ENCODE assay signal across 27 mouse cellular contexts in genomic region chr11:100010682-100011081, GRCm38 (mm10). TPM values are rescaled to one million over a fixed set of nuclear protein-coding genes. Genes with fewer than 3 reads are reported as not detected.
DNase-seq lines count a peak whose midpoint lies in the region; ATAC-seq and TF ChIP-seq lines count a peak whose summit lies in the region.
"Had no signal": no experiment of that assay in that cellular context is flagged by ENCODE, and none has a peak within 500 bp of the region (broad histone marks: within the 10 kb centered on the region; RNA-seq: fewer than 3 reads in every experiment).

No protein-coding gene starts in this region.

- H3K4me1 ChIP-seq in kidney, embryonic 15.5 days = 0 out of 2 replicates have a peak, but pooled peaks cover 5% of the 10 kb centered on the region
- H3K4me1 ChIP-seq in kidney, postnatal 0 days (replicated peaks; ENCODE audit: insufficient read depth, low read length) = no peaks in the 10 kb centered on the region
- H3K4me1 ChIP-seq: embryonic facial prominence, embryonic 10.5 days; embryonic facial prominence, embryonic 12.5 days; forebrain, embryonic 13.5 days; forebrain, embryonic 15.5 days had no signal

- no peaks in the 10 kb centered on the region for H3K27me3 ChIP-seq in kidney, embryonic 15.5 days
- no peaks in the 10 kb centered on the region for H3K27me3 ChIP-seq in kidney, postnatal 0 days (ENCODE audit: insufficient read depth, low read length)
- H3K27me3 ChIP-seq: embryonic facial prominence, embryonic 12.5 days; forebrain, embryonic 13.5 days; forebrain, embryonic 15.5 days had no signal

- ATAC-seq in kidney, embryonic 15.5 days (replicated peaks; ENCODE audit: low FRiP score) = 0 out of 2 replicates have a peak, but pooled peaks have one; percentile 43
- ATAC-seq in kidney, postnatal 0 days (replicated peaks; ENCODE audit: low FRiP score, low read depth) = no peak
- ATAC-seq: activated CD4-positive, CD25-positive, alpha-beta regulatory T cell, adult 4 months; CD4-positive, CD25-positive, alpha-beta regulatory T cell, adult 4 months; forebrain, embryonic 13.5 days; forebrain, embryonic 15.5 days; Patski had no signal

- H3K9ac ChIP-seq in kidney, embryonic 15.5 days = no peak overlapping the region
- no peak overlapping the region for H3K9ac ChIP-seq in kidney, postnatal 0 days (ENCODE audit: low read depth, low read length)
- H3K9ac ChIP-seq: embryonic facial prominence, embryonic 12.5 days; forebrain, embryonic 13.5 days; forebrain, embryonic 15.5 days had no signal

- no peak overlapping the region for H3K4me2 ChIP-seq in kidney, embryonic 15.5 days
- no peak overlapping the region for H3K4me2 ChIP-seq in kidney, postnatal 0 days (ENCODE audit: low read length)
- H3K4me2 ChIP-seq: embryonic facial prominence, embryonic 12.5 days; forebrain, embryonic 13.5 days; forebrain, embryonic 15.5 days had no signal

- no peak for TF ChIP-seq CTCF in kidney, postnatal 0 days (IDR thresholded peaks at IDR 0.05; ENCODE audit: low read depth)

- no peak overlapping the region for H3K4me3 ChIP-seq in kidney, embryonic 15.5 days (replicated peaks)
- H3K4me3 ChIP-seq in kidney, postnatal 0 days (replicated peaks; ENCODE audit: low read depth, low read length) = no peak overlapping the region
- H3K4me3 ChIP-seq: embryonic facial prominence, embryonic 10.5 days; embryonic facial prominence, embryonic 12.5 days; forebrain, embryonic 13.5 days; forebrain, embryonic 15.5 days had no signal

- no peaks in the 10 kb centered on the region for H3K9me3 ChIP-seq in kidney, embryonic 15.5 days (replicated peaks)
- H3K9me3 ChIP-seq in kidney, postnatal 0 days (replicated peaks; ENCODE audit: low read length) = no peaks in the 10 kb centered on the region
- H3K9me3 ChIP-seq: embryonic facial prominence, embryonic 10.5 days; embryonic facial prominence, embryonic 12.5 days; forebrain, embryonic 13.5 days; forebrain, embryonic 15.5 days had no signal

- H3K27ac ChIP-seq in kidney, embryonic 15.5 days = no peak overlapping the region
- H3K27ac ChIP-seq in kidney, postnatal 0 days = no peak overlapping the region
- H3K27ac ChIP-seq: embryonic facial prominence, embryonic 10.5 days; embryonic facial prominence, embryonic 12.5 days; forebrain, embryonic 13.5 days; forebrain, embryonic 15.5 days had no signal

- H3K36me3 ChIP-seq in kidney, embryonic 15.5 days = no peaks in the 10 kb centered on the region
- H3K36me3 ChIP-seq in kidney, postnatal 0 days (ENCODE audit: insufficient read depth, low read length) = no peaks in the 10 kb centered on the region
- H3K36me3 ChIP-seq: embryonic facial prominence, embryonic 10.5 days; embryonic facial prominence, embryonic 12.5 days; forebrain, embryonic 15.5 days; G1E had no signal

- DNase-seq in heart, adult 11 months = peak; percentile 67
- DNase-seq in heart, postnatal 25 days (ENCODE audit: low spot score) = no peak
- no peak for DNase-seq in kidney, postnatal 14 days
- peak; percentile 56 for DNase-seq in kidney, postnatal 0 days (ENCODE audit: low spot score)
- no peak for DNase-seq in kidney, postnatal 36 days
- DNase-seq: adrenal gland, adult 8-10 months; adrenal gland, postnatal 14 days; adrenal gland, postnatal 36 days; B cell, adult 2 months; cerebellum, adult 11-12 months; cerebellum, adult 2 months; cerebellum, adult 9-10 months; cerebellum, postnatal 10 days; cerebellum, postnatal 25 days had no signal

- intact Hi-C loops in heart, postnatal 25 days (cut with DNase I) = no loop called here

- WGBS in kidney, embryonic 15.5 days = 63% methylated on average over 5 of the region's 5 CpGs
- WGBS in kidney, postnatal 0 days = 40% methylated on average over 5 of the region's 5 CpGs

RNA-seq across cellular contexts. Expression of gene Krt33a, which starts 5.3 kb away (rescaled TPM):
- not detected for total RNA-seq in heart, postnatal 25 days (2021)
- polyA plus RNA-seq in kidney, embryonic 15.5 days (2015; fragmentation: Nextera tagmentation; extraction: Ambion mirVana) = not detected in 2 replicates
- not detected in 2 replicates for polyA plus RNA-seq in kidney, postnatal 0 days (2015; fragmentation: Nextera tagmentation; extraction: Ambion mirVana)
- total RNA-seq: adrenal gland, adult 18-20 months; adrenal gland, adult 8-10 months; adrenal gland, postnatal 14 days; adrenal gland, postnatal 36 days; CH12.LX; G1E had no signal
- polyA plus RNA-seq: activated CD4-positive, CD25-positive, alpha-beta regulatory T cell, adult 4 months; CD4-positive, CD25-positive, alpha-beta regulatory T cell, adult 4 months; cerebellum, adult 2 months; embryonic facial prominence, embryonic 10.5 days; forebrain, embryonic 11.5 days; forebrain, embryonic 13.5 days; forebrain, embryonic 15.5 days; G1E; Patski had no signal

RNA-seq across cellular contexts. Expression of gene Krtap17-1, which starts 16.9 kb away (rescaled TPM):
- total RNA-seq in heart, postnatal 25 days (2021) = not detected
- polyA plus RNA-seq in kidney, embryonic 15.5 days (2015; fragmentation: Nextera tagmentation; extraction: Ambion mirVana) = not detected in 2 replicates
- not detected in 2 replicates for polyA plus RNA-seq in kidney, postnatal 0 days (2015; fragmentation: Nextera tagmentation; extraction: Ambion mirVana)
- total RNA-seq: adrenal gland, adult 18-20 months; adrenal gland, adult 8-10 months; adrenal gland, postnatal 14 days; adrenal gland, postnatal 36 days; CH12.LX; G1E had no signal
- polyA plus RNA-seq: activated CD4-positive, CD25-positive, alpha-beta regulatory T cell, adult 4 months; CD4-positive, CD25-positive, alpha-beta regulatory T cell, adult 4 months; cortical plate, adult 2 months; embryonic facial prominence, embryonic 10.5 days; forebrain, embryonic 11.5 days; forebrain, embryonic 13.5 days; forebrain, embryonic 15.5 days; G1E; Patski had no signal

RNA-seq across cellular contexts. Expression of gene Krt33b, which starts 19.0 kb away (rescaled TPM):
- total RNA-seq in heart, postnatal 25 days (2021) = not detected
- polyA plus RNA-seq in kidney, embryonic 15.5 days (2015; fragmentation: Nextera tagmentation; extraction: Ambion mirVana) = not detected in 2 replicates
- not detected in 2 replicates for polyA plus RNA-seq in kidney, postnatal 0 days (2015; fragmentation: Nextera tagmentation; extraction: Ambion mirVana)
- total RNA-seq: adrenal gland, adult 18-20 months; adrenal gland, adult 8-10 months; adrenal gland, postnatal 14 days; adrenal gland, postnatal 36 days; CH12.LX; G1E had no signal
- polyA plus RNA-seq: activated CD4-positive, CD25-positive, alpha-beta regulatory T cell, adult 4 months; CD4-positive, CD25-positive, alpha-beta regulatory T cell, adult 4 months; cerebellum, adult 2 months; cortical plate, adult 2 months; embryonic facial prominence, embryonic 10.5 days; forebrain, embryonic 11.5 days; forebrain, embryonic 13.5 days; forebrain, embryonic 15.5 days; G1E had no signal

RNA-seq across cellular contexts. Expression of gene Krtap16-1, which starts 24.3 kb away (rescaled TPM):
- total RNA-seq in heart, postnatal 25 days (2021) = not detected
- not detected in 2 replicates for polyA plus RNA-seq in kidney, embryonic 15.5 days (2015; fragmentation: Nextera tagmentation; extraction: Ambion mirVana)
- not detected in 2 replicates for polyA plus RNA-seq in kidney, postnatal 0 days (2015; fragmentation: Nextera tagmentation; extraction: Ambion mirVana)
- total RNA-seq: adrenal gland, adult 18-20 months; adrenal gland, adult 8-10 months; adrenal gland, postnatal 14 days; adrenal gland, postnatal 36 days; CH12.LX had no signal
- polyA plus RNA-seq: activated CD4-positive, CD25-positive, alpha-beta regulatory T cell, adult 4 months; CD4-positive, CD25-positive, alpha-beta regulatory T cell, adult 4 months; cerebellum, adult 2 months; cortical plate, adult 2 months; embryonic facial prominence, embryonic 10.5 days; embryonic facial prominence, embryonic 12.5 days; forebrain, embryonic 11.5 days; forebrain, embryonic 13.5 days; forebrain, embryonic 15.5 days; G1E; Patski had no signal

RNA-seq across cellular contexts. Expression of gene Krt34, which starts 30.7 kb away (rescaled TPM):
- total RNA-seq in heart, postnatal 25 days (2021) = not detected
- polyA plus RNA-seq in kidney, embryonic 15.5 days (2015; fragmentation: Nextera tagmentation; extraction: Ambion mirVana) = not detected in 2 replicates
- not detected in 2 replicates for polyA plus RNA-seq in kidney, postnatal 0 days (2015; fragmentation: Nextera tagmentation; extraction: Ambion mirVana)
- total RNA-seq: adrenal gland, adult 18-20 months; adrenal gland, adult 8-10 months; adrenal gland, postnatal 14 days; adrenal gland, postnatal 36 days; CH12.LX; G1E had no signal
- polyA plus RNA-seq: activated CD4-positive, CD25-positive, alpha-beta regulatory T cell, adult 4 months; CD4-positive, CD25-positive, alpha-beta regulatory T cell, adult 4 months; cerebellum, adult 2 months; cortical plate, adult 2 months; embryonic facial prominence, embryonic 10.5 days; embryonic facial prominence, embryonic 12.5 days; forebrain, embryonic 11.5 days; forebrain, embryonic 13.5 days; forebrain, embryonic 15.5 days; G1E; Patski had no signal

Comparison
In these comparisons a context has a peak if more than half of its experiments do, and no peak if none do; other contexts are left out.
1. DNase-seq: peak in heart, adult 11 months (single experiment) and kidney, postnatal 0 days (single experiment); none in heart, postnatal 25 days (single experiment), kidney, postnatal 14 days (single experiment) and kidney, postnatal 36 days (0 of 2).